Mouse (Mus musculus) midbrain, embryonic 11.5 days (tissue): ENCODE data around the gene Ldlrad3. TPM values are rescaled to one million over a fixed set of nuclear protein-coding genes. Genes with fewer than 3 reads are reported as not detected.

ENCODE experiments used
- ATAC-seq: fragments of 200-750 bp; cut with Nextera tagmentation; 2 replicates; pipeline ENCODE4 v1.8.0; 2017; ENCODE audit warnings: moderate TSS enrichment, moderate library complexity; ENCODE audit not compliant: low FRiP score
- DNase-seq: peaks from one replicate; pipeline ENCODE4 v3.0.0; 2015; ENCODE audit warnings: low spot score; ENCODE audit errors: missing footprints
- H3K27ac ChIP-seq: fragments of 300-500 bp; sonication (generic); 2 replicates; pipeline ENCODE4 v1.5.1; 2014; ENCODE audit warnings: low read depth, low read length
- H3K27me3 ChIP-seq: fragments of 300-500 bp; sonication (generic); 2 replicates; pipeline ENCODE4 v1.6.1; 2014; ENCODE audit warnings: mild to moderate bottlenecking, low read length, moderate library complexity, mixed read lengths; ENCODE audit not compliant: control insufficient read depth, insufficient read depth
- H3K36me3 ChIP-seq: fragments of 300-500 bp; sonication (generic); 2 replicates; pipeline ENCODE4 v1.6.1; 2014; ENCODE audit warnings: mild to moderate bottlenecking, low read length, moderate library complexity, mixed read lengths; ENCODE audit not compliant: control insufficient read depth, insufficient read depth
- H3K4me1 ChIP-seq: fragments of 300-500 bp; sonication (generic); 2 replicates; pipeline ENCODE4 v1.6.1; 2014; ENCODE audit warnings: low read length; ENCODE audit not compliant: control insufficient read depth, insufficient read depth
- H3K4me2 ChIP-seq: fragments of 300-500 bp; sonication (generic); 2 replicates; pipeline ENCODE4 v1.6.1; 2014; ENCODE audit warnings: mild to moderate bottlenecking, moderate library complexity
- H3K4me3 ChIP-seq: fragments of 300-500 bp; sonication (generic); 2 replicates; pipeline ENCODE4 v1.5.1; 2014; ENCODE audit warnings: low read depth, low read length
- H3K9ac ChIP-seq: fragments of 300-500 bp; sonication (generic); 2 replicates; pipeline ENCODE4 v1.6.1; 2014; ENCODE audit warnings: low read length
- H3K9me3 ChIP-seq: fragments of 300-500 bp; sonication (generic); 2 replicates; pipeline ENCODE4 v1.6.1; 2016; ENCODE audit warnings: low read length; ENCODE audit not compliant: control insufficient read depth
- WGBS: fragments of 180-500 bp; shearing (Covaris S2); extraction: QIAGEN DNeasy Blood & Tissue Kit; methylation state at CpG from one replicate; pipeline ENCODE4 v1.1.7; 2014; 5-methylcytosine and 5-hydroxymethylcytosine counted together
- polyA plus RNA-seq: library from polyadenylated mRNA; unstranded; fragments of >200 nt; fragmentation: Nextera tagmentation; extraction: Ambion mirVana; gene quantifications from 2 replicates; pipeline ENCODE4 v1.2.1, GENCODE M21; 2014

Gene Ldlrad3
- polyA plus RNA-seq, 1 experiment from 2014 or later, result 53.1 TPM

GRCm38 (mm10) chr2:102048296-102049175 lies 137.6 kb downstream of the Ldlrad3 start:
- Histone ChIP-seq H3K36me3 (no peaks in the 10 kb centered on the region), H3K9ac (no peak overlapping the region), H3K4me2 (no peak overlapping the region), H3K4me1 (0 out of 2 replicates have a peak, but pooled peaks cover 2% of the 10 kb centered on the region), H3K4me3 (no peak overlapping the region), H3K9me3 (no peaks in the 10 kb centered on the region), H3K27ac (no peak overlapping the region), H3K27me3 (no peaks in the 10 kb centered on the region)
- ATAC-seq, result no peak
- WGBS, result 76% methylated on average over 16 of the region's 16 CpGs
- DNase-seq, result no peak

DNA sequence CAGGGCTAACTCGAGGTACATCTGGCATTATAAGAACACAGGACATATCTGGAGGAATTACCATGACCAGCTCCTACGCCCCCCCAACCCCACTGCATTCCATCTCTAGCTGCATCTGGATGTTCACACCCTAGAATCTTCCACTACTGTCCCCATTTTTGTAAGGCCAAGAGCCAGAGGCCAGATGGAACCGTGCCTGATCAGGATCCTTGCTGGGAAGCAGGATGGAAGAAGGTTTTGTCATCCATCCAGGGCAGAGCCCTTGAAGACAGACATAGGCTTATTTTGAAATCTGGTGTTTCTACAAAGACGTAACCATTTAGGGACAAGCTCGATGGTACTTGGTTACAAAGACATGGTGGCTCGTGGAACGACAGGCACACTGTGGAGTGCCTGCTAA lies 139.7 kb downstream of the Ldlrad3 start:
- Histone ChIP-seq H3K36me3 (no peaks in the 10 kb centered on the region), H3K9ac (no peak overlapping the region), H3K4me2 (no peak overlapping the region), H3K9me3 (no peaks in the 10 kb centered on the region), H3K4me3 (no peak overlapping the region), H3K27ac (no peak overlapping the region), H3K27me3 (no peaks in the 10 kb centered on the region), H3K4me1 (0 out of 2 replicates have a peak, but pooled peaks cover 2% of the 10 kb centered on the region)
- WGBS, result 95% methylated on average over 7 of the region's 7 CpGs
- DNase-seq (no peak), ATAC-seq (no peak)

DNA sequence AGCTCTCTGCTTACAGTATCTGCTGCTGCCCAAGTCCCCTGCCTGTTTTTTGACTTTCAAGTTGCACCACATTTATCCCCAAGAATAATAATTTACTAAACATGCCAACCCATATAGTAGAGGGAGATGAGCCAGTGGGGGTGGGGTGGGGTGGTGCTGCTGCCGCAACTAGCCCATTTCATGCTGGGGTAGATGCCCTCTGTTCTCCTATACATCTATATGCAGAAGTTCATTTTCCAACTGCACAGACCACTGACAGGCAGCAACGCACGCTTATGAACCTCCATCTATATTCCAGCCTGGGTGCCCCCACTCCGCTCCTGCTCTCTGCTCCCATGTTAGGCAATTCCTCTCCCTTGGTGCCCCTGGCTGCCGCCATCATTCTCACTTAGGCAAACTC lies 145.7 kb downstream of the Ldlrad3 start:
- Histone ChIP-seq H3K27me3 (no peaks in the 10 kb centered on the region), H3K4me1 (0 out of 2 replicates have a peak, but pooled peaks cover 5% of the 10 kb centered on the region), H3K9ac (no peak overlapping the region), H3K9me3 (no peaks in the 10 kb centered on the region), H3K27ac (no peak overlapping the region), H3K4me2 (no peak overlapping the region), H3K4me3 (no peak overlapping the region), H3K36me3 (no peaks in the 10 kb centered on the region)
- no peak for ATAC-seq
- no peak for DNase-seq
- 95% methylated on average over 5 of the region's 5 CpGs for WGBS

GRCm38 (mm10) chr2:102040011-102040410 lies 146.2 kb downstream of the Ldlrad3 start:
- DNase-seq, result no peak
- Histone ChIP-seq H3K4me2 (no peak overlapping the region), H3K27ac (no peak overlapping the region), H3K4me3 (no peak overlapping the region), H3K36me3 (no peaks in the 10 kb centered on the region), H3K9ac (no peak overlapping the region), H3K9me3 (no peaks in the 10 kb centered on the region), H3K27me3 (no peaks in the 10 kb centered on the region), H3K4me1 (0 out of 2 replicates have a peak, but pooled peaks cover 5% of the 10 kb centered on the region)
- 95% methylated on average over 2 of the region's 2 CpGs for WGBS
- no peak for ATAC-seq

DNA sequence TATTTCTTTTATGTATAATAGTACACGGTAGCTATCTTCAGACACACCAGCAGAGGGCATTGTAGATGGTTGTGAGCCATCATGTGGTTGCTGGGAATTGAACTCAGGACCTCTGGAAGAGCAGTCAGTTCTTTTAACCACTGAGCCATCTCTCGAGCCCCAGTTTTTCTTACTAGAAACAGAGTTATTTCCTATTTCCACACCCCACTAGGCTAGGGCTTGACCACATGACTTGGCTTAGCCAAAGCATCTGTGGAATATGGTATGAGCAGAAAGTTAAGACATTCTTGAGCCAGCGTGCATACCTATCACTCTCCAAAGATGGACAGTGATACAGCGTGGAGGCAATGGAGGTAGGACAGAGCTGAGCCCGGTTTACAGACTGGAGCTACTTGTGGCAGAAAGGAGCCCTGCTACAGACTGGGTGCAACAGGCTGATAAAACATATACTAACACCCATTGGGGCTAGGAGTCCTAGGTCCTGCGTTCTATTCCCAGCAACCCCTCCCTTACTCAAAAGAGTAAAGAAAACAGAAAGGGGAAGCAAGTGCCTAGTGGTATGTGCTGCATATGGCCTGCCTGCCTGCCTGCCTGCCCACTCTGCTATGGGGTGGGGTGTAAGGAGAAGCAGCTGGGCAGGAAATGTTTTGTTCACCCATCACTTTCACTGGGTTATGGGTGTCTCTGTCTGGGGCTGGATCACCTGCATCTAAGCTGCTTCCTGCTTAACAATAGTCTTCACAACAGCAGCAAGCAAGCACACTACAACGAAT lies 147.1 kb downstream of the Ldlrad3 start:
- H3K27ac ChIP-seq, result no peak overlapping the region
- WGBS, result 90% methylated on average over 7 of the region's 7 CpGs
- no peaks in the 10 kb centered on the region for H3K36me3 ChIP-seq
- H3K27me3 ChIP-seq, result no peaks in the 10 kb centered on the region
- peaks cover 5% of the 10 kb centered on the region; the same call in 1 of the 2 replicates for H3K4me1 ChIP-seq
- no peak overlapping the region for H3K4me3 ChIP-seq
- no peak overlapping the region for H3K4me2 ChIP-seq
- ATAC-seq, result no peak
- no peak for DNase-seq
- no peak overlapping the region for H3K9ac ChIP-seq
- no peaks in the 10 kb centered on the region for H3K9me3 ChIP-seq

GRCm38 (mm10) chr2:102038229-102038894 lies 147.8 kb downstream of the Ldlrad3 start:
- Histone ChIP-seq H3K4me3 (no peak overlapping the region), H3K9me3 (no peaks in the 10 kb centered on the region), H3K4me1 (peaks cover 5% of the 10 kb centered on the region; the same call in 1 of the 2 replicates), H3K27me3 (no peaks in the 10 kb centered on the region), H3K27ac (no peak overlapping the region), H3K36me3 (no peaks in the 10 kb centered on the region), H3K9ac (no peak overlapping the region), H3K4me2 (no peak overlapping the region)
- DNase-seq, result no peak
- WGBS, result 52% methylated on average over 10 of the region's 10 CpGs
- ATAC-seq, result peak; percentile 41; the same call in 1 of the 2 replicates

- no peaks in the 10 kb centered on the region for H3K9me3 ChIP-seq
- peak overlapping the region; percentile 62 for H3K27ac ChIP-seq
- H3K27me3 ChIP-seq, result no peaks in the 10 kb centered on the region
- no peaks in the 10 kb centered on the region for H3K36me3 ChIP-seq
- ATAC-seq (peak; percentile 59), DNase-seq (no peak)
- H3K4me1 ChIP-seq, result peaks cover 5% of the 10 kb centered on the region; the same call in 1 of the 2 replicates
- H3K4me3 ChIP-seq, result no peak overlapping the region
- no peak overlapping the region for H3K4me2 ChIP-seq
- no peak overlapping the region for H3K9ac ChIP-seq
- 73% methylated on average over 18 of the region's 18 CpGs for WGBS
Observed at GRCm38 (mm10) chr2:102036665-102037511, 149.3 kb downstream of the Ldlrad3 start.

DNA sequence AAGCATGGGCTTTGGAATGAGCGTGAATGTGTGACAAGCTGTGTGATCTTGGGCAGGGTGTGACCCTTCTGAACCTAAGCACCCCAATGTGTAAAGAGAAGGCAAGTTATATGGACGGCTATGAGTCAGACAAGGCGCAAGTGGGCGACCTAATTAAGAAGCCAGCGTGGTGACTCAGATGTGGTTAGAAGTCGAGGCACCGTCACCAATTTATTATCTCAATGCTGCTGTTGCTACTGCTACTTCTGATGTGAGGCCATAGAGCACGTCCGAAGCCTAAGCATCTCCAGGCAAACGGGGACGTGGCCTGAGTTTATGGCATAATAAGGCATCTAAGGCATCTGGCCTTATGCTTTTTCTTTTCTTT lies 151.7 kb downstream of the Ldlrad3 start:
- Histone ChIP-seq H3K36me3 (no peaks in the 10 kb centered on the region), H3K27me3 (no peaks in the 10 kb centered on the region), H3K9ac (no peak overlapping the region), H3K4me2 (no peak overlapping the region), H3K27ac (no peak overlapping the region), H3K4me3 (no peak overlapping the region), H3K9me3 (no peaks in the 10 kb centered on the region), H3K4me1 (peaks cover 5% of the 10 kb centered on the region; the same call in 1 of the 2 replicates)
- DNase-seq (no peak), ATAC-seq (no peak)
- WGBS, result 86% methylated on average over 11 of the region's 11 CpGs
